Mouse (Mus musculus): Measurements from ENCODE around the gene Daam1. TPM values are rescaled to one million over a fixed set of nuclear protein-coding genes. Genes with fewer than 3 reads are reported as not detected.

Daam1 gene
- total RNA-seq, 2 experiments from 2014 or later, result 68.1 to 82.1 TPM

DNA sequence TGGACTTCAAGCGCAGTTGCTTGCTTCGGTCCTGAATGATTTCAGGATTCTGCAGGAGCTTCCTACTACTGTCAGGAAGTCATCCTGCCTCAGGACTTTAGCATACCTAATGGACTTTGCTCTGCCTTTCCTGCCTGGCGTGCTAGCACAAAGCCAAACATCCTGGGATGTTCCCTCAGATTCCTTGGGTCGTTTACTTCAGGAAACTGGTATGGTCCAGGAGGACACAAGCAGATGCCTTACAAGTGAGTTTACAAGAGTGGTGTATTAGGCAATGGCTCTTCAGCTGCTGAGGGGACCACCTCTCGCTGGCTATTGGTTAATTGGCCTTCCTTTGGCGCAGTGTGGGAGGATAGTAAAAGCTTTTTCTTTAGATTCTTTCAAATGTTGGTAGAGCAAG is 23.3 kb downstream of the Daam1 start:
- intact Hi-C loops (cut with DNase I), result no loop called here
- DNase-seq, result no peak

DNA sequence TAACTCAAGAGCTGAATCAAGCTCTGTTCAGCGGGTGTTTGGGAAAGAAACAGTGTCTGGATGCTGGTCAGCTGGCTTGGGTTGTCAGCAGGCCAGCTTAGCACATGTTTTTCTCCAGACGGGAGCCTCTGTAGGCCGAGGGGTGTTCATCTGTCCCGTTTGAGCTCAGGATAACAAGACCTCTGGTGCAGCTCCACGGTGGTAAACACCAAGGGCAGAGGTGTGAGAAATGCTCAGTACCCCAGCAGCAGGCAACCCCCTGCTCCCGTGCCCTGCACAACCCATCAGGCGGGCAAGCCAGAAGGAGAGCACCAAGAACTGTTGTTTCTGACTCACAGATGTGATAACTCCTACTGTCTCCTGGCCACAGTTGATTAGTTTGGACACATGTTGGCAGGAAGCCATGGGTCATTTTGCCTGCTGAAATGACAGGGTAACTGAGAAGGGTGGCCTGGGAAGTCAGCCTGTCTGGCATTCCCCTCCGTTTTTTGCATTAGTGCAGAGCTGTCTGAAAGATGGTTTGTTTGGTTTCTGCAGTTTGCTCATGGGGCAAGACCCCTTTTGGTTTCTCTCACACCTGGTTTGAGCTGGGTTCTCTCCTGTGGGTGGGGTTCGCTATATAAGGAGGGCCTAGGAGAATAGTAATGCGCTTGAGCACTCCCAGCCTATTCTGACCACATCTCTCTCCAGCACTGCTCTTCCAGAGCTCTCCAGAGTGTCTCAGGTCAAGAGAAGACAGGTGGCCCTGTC is 25.0 kb downstream of the Daam1 start:
- intact Hi-C loops (cut with DNase I), result no loop called here
- DNase-seq, result peak; percentile 56 to 73

DNA sequence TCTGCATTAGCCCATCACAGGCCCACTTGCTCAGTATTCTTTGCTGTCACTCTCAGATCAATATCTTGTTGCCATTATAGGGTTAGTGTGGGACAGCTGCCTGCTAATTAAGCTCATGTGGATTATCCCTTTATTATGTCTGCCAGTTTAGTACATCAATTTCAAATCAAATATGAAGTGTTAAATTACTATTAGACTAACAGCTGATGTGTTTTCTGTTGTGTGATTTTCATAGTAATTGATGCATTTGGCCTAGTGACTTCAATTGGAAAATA is 25.5 kb downstream of the Daam1 start:
- intact Hi-C loops (cut with DNase I), result no loop called here
- no peak for DNase-seq

DNA sequence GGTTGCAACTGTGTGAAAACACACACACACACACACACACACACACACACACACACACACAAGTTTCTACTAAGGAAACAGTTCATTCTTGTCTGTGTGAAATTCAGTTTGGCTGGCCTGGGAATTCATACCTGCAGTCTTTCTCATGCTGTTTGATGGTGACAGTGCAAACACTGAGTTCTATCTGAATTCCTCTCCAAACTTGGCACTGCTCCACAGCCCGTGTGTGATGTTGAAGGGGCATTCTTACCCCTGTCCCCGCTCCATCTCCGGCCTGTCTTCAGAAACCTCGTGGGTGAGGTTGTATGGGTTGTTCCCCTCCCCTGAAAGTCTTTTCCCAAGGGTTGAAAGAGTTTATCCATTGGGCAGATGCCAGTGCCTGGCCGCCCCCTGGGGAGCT is 28.2 kb downstream of the Daam1 start:
- DNase-seq, result no peak
- intact Hi-C loops (cut with DNase I), result no loop called here

DNA sequence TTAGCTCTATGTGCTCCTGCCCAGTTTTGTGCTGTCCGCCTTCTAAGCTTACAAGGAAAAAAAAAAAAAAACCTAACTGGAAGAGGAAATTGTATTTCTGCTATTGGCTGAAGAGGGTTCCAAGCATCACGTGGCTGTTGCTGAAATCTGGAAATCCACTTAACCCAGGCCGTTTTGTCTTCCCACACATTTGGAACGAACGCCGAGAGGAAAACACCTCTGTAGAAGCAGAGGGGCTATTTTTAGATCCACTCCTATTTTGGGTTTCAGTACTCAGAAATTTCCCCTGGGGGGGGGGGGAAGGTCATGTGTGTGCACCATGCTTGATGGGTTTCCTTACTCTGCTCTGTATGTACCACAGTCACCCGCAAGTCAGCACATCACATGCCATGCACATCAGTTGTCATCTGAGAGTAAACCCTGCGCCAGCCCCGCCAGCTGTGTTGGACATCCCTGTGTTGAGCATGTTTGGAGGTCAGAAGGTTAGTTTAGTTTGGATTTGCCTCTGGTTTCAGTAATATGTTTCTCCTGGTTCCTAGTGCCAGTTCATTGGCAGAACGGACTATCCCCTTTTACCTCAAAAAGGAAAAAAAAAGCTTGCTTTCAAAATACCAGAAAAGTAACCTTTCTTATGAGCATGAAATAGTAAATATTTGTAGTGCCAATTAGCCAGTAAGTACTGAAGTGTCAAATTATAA is 33.1 kb downstream of the Daam1 start:
- peak; percentile 63 to 73 for DNase-seq
- intact Hi-C loops (cut with DNase I), result loop anchor here (2.0 kb wide), 1 partner anchor 21 kb away; no protein-coding TSS in a partner anchor

DNA sequence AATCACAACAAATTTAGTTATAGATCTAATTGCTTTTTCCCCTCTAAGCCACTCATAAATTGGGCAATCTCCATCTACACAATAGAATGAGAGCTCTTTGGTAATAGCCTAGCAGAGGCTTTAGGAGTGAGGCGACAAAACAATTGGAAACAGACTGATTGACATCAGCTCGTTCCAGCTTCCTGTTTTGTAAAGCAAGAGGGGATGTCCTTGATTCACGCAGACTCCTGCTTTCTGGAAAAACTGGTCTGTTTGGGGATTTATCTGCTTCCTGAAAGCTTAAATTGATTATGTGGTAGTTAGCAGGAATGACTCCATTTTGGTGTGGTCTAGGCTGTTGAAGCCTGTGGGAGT is 33.6 kb downstream of the Daam1 start:
- DNase-seq, result no peak
- intact Hi-C loops (cut with DNase I), result no loop called here

DNA sequence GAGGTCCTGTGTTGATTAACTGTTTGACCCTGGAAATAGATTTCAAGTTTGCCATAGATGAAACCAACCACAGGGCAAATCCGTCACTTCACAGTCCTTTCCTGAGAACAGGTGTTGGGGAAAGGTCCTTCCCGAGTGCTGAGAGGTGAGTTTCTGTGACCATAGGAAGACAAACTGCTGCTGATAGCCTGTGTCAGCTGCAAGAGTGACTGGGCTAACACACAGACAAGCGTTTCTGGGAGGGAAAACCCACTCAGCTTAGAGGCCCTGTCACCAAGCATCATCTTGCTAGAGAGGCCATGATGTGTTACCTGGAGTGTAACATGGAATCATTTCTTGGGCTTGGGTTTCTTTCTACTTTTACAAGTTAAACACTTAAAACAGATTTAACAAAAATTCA is 35.1 kb downstream of the Daam1 start:
- intact Hi-C loops (cut with DNase I), result no loop called here

DNA sequence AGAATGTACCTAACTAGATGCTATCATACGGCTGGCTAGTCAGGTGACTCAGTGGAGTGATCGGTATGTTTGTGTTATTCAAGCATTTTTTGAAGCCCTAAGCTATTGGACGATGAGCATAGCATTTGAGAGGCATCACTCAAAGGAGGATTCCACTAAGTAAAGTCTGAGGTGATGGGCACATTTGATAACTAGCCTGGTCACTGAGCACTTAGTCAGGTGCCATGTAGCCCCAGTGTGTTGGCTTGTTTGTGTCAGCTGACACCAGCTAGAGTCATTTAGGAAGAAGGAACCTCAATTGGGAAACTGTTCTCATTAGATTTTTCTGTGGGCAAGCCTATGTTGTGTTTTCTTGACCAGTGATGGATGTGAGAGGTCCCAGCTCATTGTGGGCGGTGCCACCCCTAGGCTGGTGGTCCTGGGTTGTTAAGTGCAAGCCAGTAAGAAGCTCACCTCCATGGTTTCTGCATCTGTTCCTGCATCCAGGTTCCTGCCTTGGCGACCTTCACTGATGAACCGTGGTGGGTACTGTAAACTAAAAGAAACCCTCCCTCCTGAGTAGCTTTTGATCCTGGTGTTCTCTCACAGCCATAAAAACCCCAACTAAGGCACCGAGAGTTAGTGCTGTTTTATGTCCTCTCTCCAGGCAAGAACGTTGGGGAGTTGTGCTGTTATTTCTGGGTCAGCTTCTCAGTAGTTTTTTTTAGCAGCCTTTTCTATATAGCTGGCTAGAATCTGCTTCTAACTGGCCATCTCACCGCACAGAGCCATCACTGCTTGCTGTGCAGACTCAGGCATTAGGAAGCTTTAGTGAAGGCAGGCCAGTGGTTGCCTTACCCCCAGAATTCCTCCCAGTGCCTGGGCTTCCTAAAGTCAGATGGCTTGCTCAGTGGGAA is 36.7 kb downstream of the Daam1 start:
- no peak for DNase-seq
- intact Hi-C loops (cut with DNase I), result no loop called here

More for the DNA sequence above, 35.1 kb downstream of the Daam1 start:
- no peak for DNase-seq

DNA sequence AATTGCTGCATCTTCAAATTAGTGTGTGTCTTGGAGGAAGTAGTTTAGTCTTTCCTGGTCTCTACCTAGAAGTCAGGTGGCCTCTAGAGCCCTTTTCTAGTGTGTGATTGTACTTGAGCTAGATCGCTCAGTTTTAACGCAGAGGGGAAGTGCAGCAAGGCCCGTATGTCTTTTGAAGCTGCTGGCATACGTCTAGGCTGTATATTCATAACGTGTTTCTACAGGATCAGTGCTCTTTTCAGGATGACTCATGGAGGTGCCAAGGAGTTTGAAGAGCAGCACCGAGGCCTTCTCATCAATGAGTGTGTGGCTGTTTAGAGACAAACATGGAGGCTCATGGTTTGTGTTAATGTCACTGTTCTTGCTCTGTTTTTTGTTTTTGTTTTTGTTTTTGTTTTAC is 39.8 kb downstream of the Daam1 start:
- intact Hi-C loops (cut with DNase I), result no loop called here
- DNase-seq, result no peak

DNA sequence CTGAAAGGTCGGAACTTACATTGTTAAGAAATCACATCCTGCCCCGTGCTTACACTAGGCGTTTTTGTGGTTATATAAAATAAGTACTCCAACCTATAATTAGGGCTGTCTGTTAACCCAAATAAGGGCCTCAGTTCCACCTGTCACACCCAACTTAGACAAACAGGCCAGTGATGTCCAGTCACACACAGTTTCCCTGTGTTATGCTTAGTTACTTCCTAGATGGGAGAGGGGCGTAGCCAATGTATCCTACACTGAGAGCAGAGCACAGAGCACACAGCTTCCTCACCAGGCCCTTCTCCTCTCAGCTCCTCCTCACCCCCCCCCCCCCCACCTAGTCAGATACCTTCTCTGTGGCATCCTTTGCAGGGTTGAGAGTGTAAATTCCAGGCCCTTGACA is 41.5 kb downstream of the Daam1 start:
- intact Hi-C loops (cut with DNase I), result no loop called here
- no peak for DNase-seq

DNA sequence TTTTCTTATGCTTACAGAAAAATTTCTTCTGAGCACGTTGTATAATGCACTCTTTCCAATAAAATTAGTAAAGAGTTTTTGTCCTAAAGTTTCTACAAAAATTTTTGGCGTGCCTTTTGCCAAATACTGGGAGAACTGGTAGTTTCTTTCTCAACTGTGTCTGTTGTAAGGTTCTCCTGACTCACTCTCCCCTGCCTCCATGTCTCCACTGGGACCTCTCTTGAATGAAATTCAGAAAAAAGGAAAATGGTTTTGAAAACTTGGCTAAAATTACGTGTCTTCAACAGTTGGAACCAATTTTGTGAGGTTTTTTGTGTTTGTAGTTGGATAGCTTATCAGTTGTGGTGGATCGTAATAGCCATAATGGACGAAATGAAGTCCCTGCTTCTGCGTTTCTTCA is 43.7 kb downstream of the Daam1 start:
- intact Hi-C loops (cut with DNase I), result no loop called here
- DNase-seq, result no peak

DNA sequence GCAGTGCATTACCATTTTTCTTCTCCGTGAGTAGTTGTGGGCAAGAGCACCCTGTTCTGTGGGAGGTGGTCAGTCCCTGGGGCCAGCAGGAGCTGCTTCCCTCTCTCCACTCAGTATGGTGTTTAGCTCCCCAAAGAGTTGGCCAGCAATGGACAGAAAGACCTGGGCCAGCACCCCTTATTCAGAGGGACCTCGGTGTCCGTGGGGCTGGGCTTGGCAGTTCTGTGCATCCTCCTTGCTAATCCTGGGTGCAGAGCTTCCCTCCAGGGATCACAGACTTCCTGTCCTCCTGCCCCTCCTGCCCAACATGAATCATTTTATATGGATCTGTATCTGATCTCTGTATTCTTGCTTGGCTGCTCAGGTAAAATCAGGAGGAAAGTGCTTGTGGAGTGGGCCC is 44.1 kb downstream of the Daam1 start:
- no peak for DNase-seq
- intact Hi-C loops (cut with DNase I), result no loop called here

DNA sequence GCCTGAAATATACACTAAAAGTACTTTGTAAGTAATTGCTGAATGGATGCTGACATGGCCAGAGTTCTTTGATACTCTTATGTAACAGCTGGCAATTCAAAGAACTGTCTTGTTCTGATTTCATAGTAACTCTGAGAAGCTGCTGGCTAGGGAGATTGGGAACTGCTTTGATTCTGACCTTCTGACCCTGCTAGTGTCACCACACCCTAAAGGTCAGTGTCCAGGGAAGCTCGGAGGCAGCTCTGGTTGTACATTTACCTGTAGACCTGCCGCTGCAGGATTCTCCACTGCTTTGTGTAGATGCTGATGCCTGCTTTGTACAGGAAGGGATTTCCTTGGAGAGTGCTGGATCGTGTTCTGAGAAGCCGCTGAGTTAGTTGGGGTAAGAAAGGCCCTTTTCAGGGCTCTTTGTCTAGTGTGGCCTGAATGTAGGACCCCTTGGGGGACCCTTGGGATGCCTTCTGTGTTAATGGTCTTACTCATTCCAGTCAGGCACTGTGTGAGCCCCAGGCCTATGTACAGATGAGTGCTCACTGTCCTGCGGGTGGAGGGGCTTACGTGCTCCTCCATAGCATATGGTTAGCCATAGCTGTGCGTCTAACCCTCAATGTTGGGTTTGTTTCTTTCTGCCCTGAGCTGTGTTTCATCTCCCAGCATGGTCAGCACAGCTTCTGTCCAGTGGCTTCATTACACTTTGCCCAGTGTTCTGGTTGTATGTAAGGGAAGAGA is 45.0 kb downstream of the Daam1 start:
- DNase-seq, result no peak
- intact Hi-C loops (cut with DNase I), result no loop called here

DNA sequence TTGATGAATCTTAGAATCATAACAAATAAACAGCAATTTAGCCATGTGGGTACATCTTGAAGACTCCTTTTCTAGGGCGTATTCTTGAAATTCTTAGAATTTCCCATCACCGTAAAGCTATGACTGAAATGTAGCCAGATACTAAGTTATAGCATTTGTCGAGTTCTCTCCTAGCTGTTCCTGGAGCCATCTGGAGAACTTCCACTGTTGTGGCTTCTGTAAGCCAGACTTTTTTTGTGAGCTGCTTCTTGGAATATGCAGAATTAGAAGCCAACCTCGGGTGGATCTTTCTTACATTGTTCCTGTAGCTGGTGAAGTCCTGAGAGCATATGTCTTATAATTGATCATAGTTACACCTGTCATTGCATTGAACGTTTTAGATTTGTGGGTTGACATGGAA is 50.1 kb downstream of the Daam1 start:
- no peak for DNase-seq

DNA sequence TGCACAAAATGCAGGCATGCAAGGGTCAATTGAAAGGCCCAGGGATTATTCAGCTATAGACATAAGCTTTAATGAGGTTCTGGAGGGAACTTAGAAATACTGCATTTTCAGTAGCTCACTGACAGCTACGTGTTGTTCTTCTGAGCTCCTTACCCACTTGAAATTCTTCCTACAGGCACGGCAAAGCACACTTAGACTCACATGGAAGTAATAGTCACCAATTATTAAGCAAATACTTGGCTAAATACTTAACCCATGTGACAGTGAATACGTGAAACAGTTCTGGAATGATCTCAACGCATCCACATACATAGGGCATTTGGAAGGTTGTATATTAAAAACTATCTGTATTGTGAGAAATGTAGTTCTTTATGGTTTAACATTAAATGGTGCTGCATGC is 50.6 kb downstream of the Daam1 start:
- no peak for DNase-seq
- intact Hi-C loops (cut with DNase I), result no loop called here

More for the DNA sequence above, 50.1 kb downstream of the Daam1 start:
- intact Hi-C loops (cut with DNase I), result no loop called here

DNA sequence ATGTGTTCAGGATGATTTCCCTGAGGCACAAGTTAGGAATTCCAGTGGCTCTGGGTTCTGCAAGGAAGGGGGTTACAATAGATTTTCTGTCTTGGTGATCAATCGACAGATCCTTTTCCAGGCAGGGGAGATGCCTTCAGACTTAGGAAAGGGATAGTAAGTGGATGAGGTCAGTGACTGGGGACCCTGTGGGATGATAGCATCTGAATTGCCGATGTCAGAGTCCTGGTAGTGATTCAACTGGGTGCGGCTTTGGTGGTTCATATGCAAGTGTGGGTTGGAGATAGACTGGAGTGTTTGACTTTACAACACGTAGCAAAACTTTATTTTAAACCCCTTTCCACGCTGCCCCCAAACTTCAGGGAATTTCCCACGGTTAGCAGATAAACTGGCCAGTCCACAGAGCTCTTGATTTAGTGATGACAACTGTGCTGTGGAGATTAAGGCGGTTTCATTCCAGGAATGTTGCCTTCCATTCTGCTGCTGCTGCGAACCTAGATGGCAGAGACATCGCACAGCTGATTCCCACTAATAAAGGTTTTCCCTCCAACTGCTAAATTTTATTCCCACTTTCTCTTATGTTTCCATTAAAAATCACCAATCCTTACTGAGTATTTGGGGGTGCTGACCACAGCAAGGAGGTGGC is 52.3 kb downstream of the Daam1 start:
- DNase-seq, result no peak
- intact Hi-C loops (cut with DNase I), result no loop called here

DNA sequence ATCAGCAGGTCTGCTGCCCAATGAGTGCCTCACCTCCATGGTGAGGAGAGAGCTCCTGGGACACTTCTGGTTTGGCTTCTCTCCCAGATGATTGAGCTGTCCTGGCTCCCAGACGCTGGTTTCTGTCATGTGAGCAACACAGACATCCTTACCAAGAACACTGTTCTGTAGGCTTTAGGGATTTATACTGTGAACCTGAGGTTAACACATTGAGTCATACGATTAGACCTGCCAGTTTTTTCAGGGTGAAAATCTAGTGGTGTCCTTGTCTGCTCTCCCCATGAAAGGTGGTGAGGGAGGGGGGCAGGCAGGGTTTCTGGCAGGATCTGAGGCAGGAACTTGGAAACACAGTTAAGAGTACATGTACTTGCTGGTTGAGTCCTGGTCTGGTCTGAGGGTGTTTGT is 54.3 kb downstream of the Daam1 start:
- intact Hi-C loops (cut with DNase I), result loop anchor here (2.0 to 5.0 kb wide), 3 partner anchors 22 to 92 kb away; no protein-coding TSS in a partner anchor

DNA sequence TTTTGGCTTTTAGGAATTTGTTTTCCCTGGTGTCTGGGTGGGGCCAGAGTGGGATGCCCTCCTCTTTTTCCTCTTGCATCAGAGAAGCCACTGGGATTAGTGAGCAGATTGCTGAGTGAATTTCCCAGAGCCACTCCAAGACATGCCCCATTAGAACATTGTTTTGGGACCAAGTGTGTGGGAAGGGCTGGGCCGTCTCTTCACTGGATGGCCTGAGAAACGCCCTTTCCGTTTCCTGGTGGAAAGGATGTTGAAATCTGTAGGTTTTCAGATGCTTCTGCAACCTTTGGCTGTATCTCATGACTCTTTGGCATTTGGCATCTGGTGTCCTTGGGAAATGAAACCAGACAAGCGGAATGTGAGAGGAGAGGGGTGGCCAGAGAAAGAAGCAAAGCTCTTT is 54.8 kb downstream of the Daam1 start:
- DNase-seq, result peak; percentile 55 to 63
- intact Hi-C loops (cut with DNase I), result loop anchor here (2.0 to 5.0 kb wide), 3 partner anchors 23 to 92 kb away; no protein-coding TSS in a partner anchor

More for the DNA sequence above, 54.3 kb downstream of the Daam1 start:
- peak; percentile 43 to 59 for DNase-seq

DNA sequence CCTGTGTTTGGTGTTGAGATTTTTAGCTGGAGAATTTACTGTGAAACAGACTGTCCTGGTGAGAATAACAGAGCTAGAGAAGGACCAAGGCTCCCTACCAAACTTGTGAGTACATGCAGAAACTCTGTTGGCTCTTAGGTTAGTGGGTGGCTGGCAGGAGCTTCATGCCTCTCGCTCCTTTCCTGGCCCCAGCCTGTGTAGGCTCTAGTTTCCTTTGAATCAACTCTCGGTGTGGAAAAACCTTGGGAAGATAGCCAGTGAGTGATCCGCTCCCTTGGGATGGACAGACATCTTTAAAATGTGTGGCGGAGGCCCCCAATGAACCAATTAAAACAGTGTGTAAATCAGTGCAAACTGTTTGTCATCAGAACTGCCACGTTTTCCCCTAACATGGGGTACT is 55.5 kb downstream of the Daam1 start:
- intact Hi-C loops (cut with DNase I), result loop anchor here (5.0 kb wide), 1 partner anchor 91 kb away; no protein-coding TSS in a partner anchor
- DNase-seq, result no peak

DNA sequence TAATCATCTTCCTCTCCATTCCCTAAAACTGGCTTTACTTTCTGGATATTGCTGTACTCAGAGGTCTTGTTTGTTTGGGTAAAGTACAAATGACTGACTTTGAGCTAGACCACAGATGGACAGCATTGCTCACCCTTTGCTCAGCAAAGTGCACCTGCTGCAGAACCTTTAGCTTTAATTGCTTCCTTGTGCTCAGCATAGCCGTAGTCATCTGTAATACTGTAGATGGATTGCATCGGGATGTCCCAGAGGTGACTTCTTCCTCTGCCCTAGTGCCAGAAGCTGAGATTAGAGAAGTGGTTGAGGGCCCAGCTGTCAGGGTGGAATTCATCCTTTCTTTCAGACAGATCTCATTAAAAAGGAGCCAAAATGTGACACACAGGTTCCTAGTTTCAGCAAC is 56.1 kb downstream of the Daam1 start:
- intact Hi-C loops (cut with DNase I), result loop anchor here (1.0 to 5.0 kb wide), 2 partner anchors 56 to 90 kb away; partner anchors contain the start of gene Daam1
- DNase-seq, result no peak

Data from heart, postnatal 36 days (tissue).